In the genomic region with DNA sequence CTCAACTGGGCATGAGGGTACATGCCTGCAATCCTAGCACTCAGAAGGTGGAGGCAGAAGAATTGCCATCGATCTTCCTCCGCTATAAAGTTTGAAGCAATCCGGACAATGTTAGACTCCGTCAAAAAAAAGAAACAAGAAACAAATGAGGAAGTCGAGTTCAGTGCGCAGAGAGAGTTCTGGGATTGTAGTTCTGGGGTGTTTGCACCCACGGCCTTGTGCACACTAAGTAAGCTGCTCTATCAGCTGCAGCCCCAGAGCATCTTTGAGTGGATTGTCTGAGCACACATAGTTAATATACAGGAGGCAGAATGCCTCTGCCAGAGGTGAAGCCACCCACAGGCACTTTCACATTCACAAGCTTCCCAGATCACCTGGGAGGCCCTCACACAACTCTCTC, we compare ENCODE assay signal across 16 mouse cellular contexts. TPM values are rescaled to one million over a fixed set of nuclear protein-coding genes. Genes with fewer than 3 reads are reported as not detected.
"Had no signal": no experiment of that assay in that cellular context is flagged by ENCODE, and none has a peak within 500 bp of the region (broad histone marks: within the 10 kb centered on the region; RNA-seq: fewer than 3 reads in every experiment).

No protein-coding gene starts in this region.

- DNase-seq: kidney, adult 2 months; kidney, postnatal 14 days; left cerebral cortex, postnatal 4 days; lung, postnatal 36 days; thymus, postnatal 4 days had no signal

- H3K4me3 ChIP-seq: neural tube, embryonic 12.5 days had no signal

- H3K27ac ChIP-seq: kidney, embryonic 15.5 days; limb, embryonic 13.5 days; liver, embryonic 14.5 days; neural tube, embryonic 12.5 days had no signal

- H3K9me3 ChIP-seq: kidney, embryonic 15.5 days; limb, embryonic 13.5 days; midbrain, embryonic 15.5 days; neural tube, embryonic 12.5 days had no signal

- H3K36me3 ChIP-seq: kidney, embryonic 15.5 days; limb, embryonic 13.5 days; midbrain, embryonic 15.5 days; neural tube, embryonic 12.5 days had no signal

RNA-seq across cellular contexts. Expression of a gene that starts 8.8 kb away (rescaled TPM):
- polyA plus RNA-seq: midbrain, embryonic 15.5 days; neural tube, embryonic 12.5 days had no signal

RNA-seq across cellular contexts. Expression of a gene that starts 36.3 kb away (rescaled TPM):
- total RNA-seq: megakaryocyte-erythroid progenitor cell, adult 5-6 weeks; monocyte, adult 5-6 weeks; neutrophil, adult 5-6 weeks had no signal

RNA-seq across cellular contexts. Expression of a gene that starts 38.8 kb away (rescaled TPM):
- total RNA-seq: left cerebral cortex, adult 18-20 months; liver, adult 2 months; megakaryocyte-erythroid progenitor cell, adult 5-6 weeks; monocyte, adult 5-6 weeks; neutrophil, adult 5-6 weeks had no signal
- polyA plus RNA-seq: kidney, adult 2 months; limb, embryonic 13.5 days; lung, embryonic 16.5 days; neural tube, embryonic 12.5 days had no signal
